Mouse (Mus musculus) midbrain, embryonic 13.5 days (tissue): Measurements from ENCODE around the gene U2af2. TPM values are rescaled to one million over a fixed set of nuclear protein-coding genes. Genes with fewer than 3 reads are reported as not detected.
"Not testable (repeated sequence)": the region's sequence is repeated elsewhere in the genome, so short reads cannot be mapped to it uniquely, and the experiment has no call there.

Experiments used
- ATAC-seq: fragments of 200-750 bp; cut with Nextera tagmentation; 2 replicates; pipeline ENCODE4 v1.8.0; 2017; ENCODE audit warnings: mild to moderate bottlenecking, moderate TSS enrichment, moderate library complexity
- H3K27ac ChIP-seq: fragments of 300-500 bp; sonication (generic); 2 replicates; pipeline ENCODE4 v1.5.1; 2015; ENCODE audit warnings: inconsistent platforms, mild to moderate bottlenecking, moderate library complexity
- H3K27me3 ChIP-seq: fragments of 300-500 bp; sonication (generic); 2 replicates; pipeline ENCODE4 v1.6.1; 2015; ENCODE audit warnings: mild to moderate bottlenecking, inconsistent platforms
- H3K36me3 ChIP-seq: fragments of 300-500 bp; sonication (generic); 2 replicates; pipeline ENCODE4 v1.6.1; 2015; ENCODE audit warnings: mild to moderate bottlenecking, inconsistent platforms
- H3K4me1 ChIP-seq: fragments of 300-500 bp; sonication (generic); replicated peaks from 2 replicates; pipeline ENCODE4 v1.6.1; 2015; ENCODE audit warnings: inconsistent platforms
- H3K4me2 ChIP-seq: fragments of 300-500 bp; sonication (generic); replicated peaks from 2 replicates; pipeline ENCODE4 v1.6.1; 2015; ENCODE audit warnings: moderate library complexity, mild to moderate bottlenecking, inconsistent platforms
- H3K4me3 ChIP-seq: fragments of 300-500 bp; sonication (generic); replicated peaks from 2 replicates; pipeline ENCODE4 v1.5.1; 2015; ENCODE audit warnings: mild to moderate bottlenecking, inconsistent platforms
- H3K9ac ChIP-seq: fragments of 300-500 bp; sonication (generic); replicated peaks from 2 replicates; pipeline ENCODE4 v1.6.1; 2015; ENCODE audit warnings: mild to moderate bottlenecking, inconsistent platforms
- H3K9me3 ChIP-seq: fragments of 300-500 bp; sonication (generic); 2 replicates; pipeline ENCODE4 v1.6.1; 2016; ENCODE audit warnings: mild to moderate bottlenecking, inconsistent platforms
- WGBS: fragments of 180-500 bp; shearing (Covaris S2); methylation state at CpG from one replicate; pipeline ENCODE4 v1.1.7; 2015; 5-methylcytosine and 5-hydroxymethylcytosine counted together
- polyA plus RNA-seq: library from polyadenylated mRNA; unstranded; fragments of >200 nt; fragmentation: Nextera tagmentation; extraction: Ambion mirVana; gene quantifications from 2 replicates; pipeline ENCODE4 v1.2.1, GENCODE M21; 2015

U2af2 gene
- polyA plus RNA-seq, result 121 and 128 TPM in 2 replicates

GRCm38 (mm10) chr7:5061774-5062359 lies at the start of gene U2af2:
TSS of gene U2af2 (plus strand) at chr7:5062143.
- Histone ChIP-seq H3K9ac (peak within 1 kb of the TSS; percentile 81), H3K4me1 (peaks cover 64% of the 10 kb centered on the region), H3K27ac (peak within 1 kb of the TSS; percentile 99), H3K27me3 (peaks cover 20% of the 10 kb centered on the region), H3K4me3 (peak within 1 kb of the TSS; percentile 65), H3K9me3 (no peaks in the 10 kb centered on the region), H3K4me2 (peak within 1 kb of the TSS; percentile 89), H3K36me3 (peaks cover 11% of the 10 kb centered on the region)
- peak; percentile 73 for ATAC-seq
- WGBS, result under 1% methylated on average over 65 of the region's 65 CpGs

GRCm38 (mm10) chr7:5012681-5013513 lies 49.0 kb upstream of the U2af2 start:
- peaks cover 56% of the 10 kb centered on the region for H3K36me3 ChIP-seq
- no peak for ATAC-seq
- H3K4me2 ChIP-seq, result peak overlapping the region; percentile 61; the same call in 1 of the 2 replicates
- H3K4me1 ChIP-seq, result peaks cover 15% of the 10 kb centered on the region
- no peaks in the 10 kb centered on the region for H3K9me3 ChIP-seq
- no peak overlapping the region for H3K4me3 ChIP-seq
- H3K27ac ChIP-seq, result no peak overlapping the region
- no peak overlapping the region for H3K9ac ChIP-seq
- no peaks in the 10 kb centered on the region for H3K27me3 ChIP-seq
- WGBS, result 89% methylated on average over 27 of the region's 27 CpGs

- H3K27me3 ChIP-seq, result no peaks in the 10 kb centered on the region
- H3K4me3 ChIP-seq, result peak within 1 kb of the TSS; percentile 71
- peak within 1 kb of the TSS; percentile 61 for H3K4me2 ChIP-seq
- peak; percentile 82 for ATAC-seq
- H3K4me1 ChIP-seq, result peaks cover 16% of the 10 kb centered on the region
- WGBS, result under 1% methylated on average over 42 of the region's 42 CpGs
- peak within 1 kb of the TSS; percentile 83 for H3K9ac ChIP-seq
- H3K27ac ChIP-seq, result peak within 1 kb of the TSS; percentile 98
- no peaks in the 10 kb centered on the region for H3K9me3 ChIP-seq
- peaks cover 42% of the 10 kb centered on the region for H3K36me3 ChIP-seq
Measured at GRCm38 (mm10) chr7:5014251-5015117, 47.5 kb upstream of the U2af2 start, which contains the start of the genes Zfp524 and Fiz1. TSS of gene Zfp524 (plus strand) at chr7:5014415. TSS of gene Fiz1 (minus strand) at chr7:5014697.

DNA sequence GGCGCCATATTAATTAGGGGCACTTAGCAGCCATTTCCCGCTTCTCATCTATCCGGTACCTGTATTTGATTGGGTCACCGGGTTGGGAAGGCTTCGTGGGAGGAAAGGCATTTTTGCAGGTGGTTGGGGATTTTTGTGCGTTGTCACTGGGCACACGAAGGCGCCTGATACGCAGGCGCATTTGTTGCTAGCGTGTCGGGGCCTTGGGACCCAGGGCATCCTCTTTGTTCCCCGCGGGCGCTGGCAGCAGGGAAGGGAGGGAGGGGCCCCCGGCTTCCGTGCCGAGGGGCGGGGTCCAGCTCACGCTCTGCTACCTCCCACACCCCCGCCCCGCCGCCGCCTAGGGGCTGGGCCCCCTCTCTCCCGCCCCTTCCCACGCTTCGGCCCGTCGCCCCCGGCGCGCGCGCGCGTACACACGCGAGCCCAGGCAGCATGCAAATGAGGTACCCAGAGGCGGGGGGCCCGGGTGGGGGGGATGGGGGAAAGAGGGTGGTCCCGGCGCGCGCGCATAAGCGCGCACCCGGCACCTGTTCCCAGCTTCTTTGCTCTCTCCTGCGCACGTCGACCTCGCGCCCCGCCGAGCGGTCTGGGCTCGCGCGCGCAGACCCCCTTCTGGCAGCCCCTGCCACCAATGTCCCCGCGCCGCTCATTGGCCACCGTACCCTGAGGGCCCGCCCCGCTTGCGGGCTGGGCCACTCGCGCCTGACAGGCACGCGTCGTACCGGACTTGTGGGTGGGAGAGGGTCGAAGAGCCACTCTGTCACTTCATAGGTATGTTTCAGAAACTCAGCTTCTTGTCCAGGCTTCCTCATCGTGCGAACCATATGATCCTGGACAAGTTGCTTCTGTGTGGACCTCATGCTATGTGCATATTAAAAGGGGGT lies 46.6 kb upstream of the U2af2 start, which contains the start of gene Gm44973:
Gm44973 (plus strand) TSS at position 379 of the 884 bp plus-strand sequence.
- H3K36me3 ChIP-seq, result peaks cover 33% of the 10 kb centered on the region
- peak within 1 kb of the TSS; percentile 83 for H3K9ac ChIP-seq
- peaks cover 18% of the 10 kb centered on the region for H3K4me1 ChIP-seq
- peak within 1 kb of the TSS; percentile 61 for H3K4me2 ChIP-seq
- H3K27ac ChIP-seq, result peak within 1 kb of the TSS; percentile 98
- H3K4me3 ChIP-seq, result peak within 1 kb of the TSS; percentile 71
- WGBS, result under 1% methylated on average over 48 of the region's 76 CpGs
- no peaks in the 10 kb centered on the region for H3K9me3 ChIP-seq
- no peaks in the 10 kb centered on the region for H3K27me3 ChIP-seq
- ATAC-seq, result peak; percentile 86

DNA sequence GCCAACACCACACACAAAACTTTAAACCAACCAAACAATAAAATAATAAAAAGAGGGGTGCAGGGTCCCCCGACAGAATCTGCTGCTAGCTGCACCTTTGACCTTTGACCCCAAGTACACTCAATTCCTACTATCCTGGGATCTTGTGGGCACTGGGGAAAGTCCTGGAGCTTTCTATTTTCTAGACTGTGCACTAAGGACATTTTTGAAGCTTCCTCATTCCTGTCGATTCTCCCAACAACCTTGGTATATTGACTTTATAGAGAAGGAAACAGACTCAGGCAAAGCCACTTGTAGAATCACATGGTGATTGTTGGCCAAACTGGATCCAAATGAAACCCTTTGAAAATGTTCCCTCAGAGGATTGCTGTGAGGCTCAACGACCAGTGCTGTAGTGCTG lies 45.9 kb upstream of the U2af2 start:
- H3K36me3 ChIP-seq, result peaks cover 26% of the 10 kb centered on the region
- peak overlapping the region; percentile 67 for H3K9ac ChIP-seq
- peaks cover 22% of the 10 kb centered on the region for H3K4me1 ChIP-seq
- peak overlapping the region; percentile 71 for H3K4me3 ChIP-seq
- H3K4me2 ChIP-seq, result peak overlapping the region; percentile 61
- H3K27ac ChIP-seq, result peak overlapping the region; percentile 98
- H3K27me3 ChIP-seq, result no peaks in the 10 kb centered on the region
- no peak for ATAC-seq
- WGBS, result 63% methylated on average over 3 of the region's 3 CpGs
- H3K9me3 ChIP-seq, result no peaks in the 10 kb centered on the region

GRCm38 (mm10) chr7:5016920-5017319 lies 45.0 kb upstream of the U2af2 start:
- Histone ChIP-seq H3K4me1 (peaks cover 29% of the 10 kb centered on the region), H3K27ac (no peak overlapping the region), H3K4me3 (no peak overlapping the region), H3K36me3 (peaks cover 18% of the 10 kb centered on the region), H3K9me3 (no peaks in the 10 kb centered on the region), H3K9ac (no peak overlapping the region), H3K27me3 (no peaks in the 10 kb centered on the region), H3K4me2 (no peak overlapping the region)
- 96% methylated on average over 2 of the region's 2 CpGs for WGBS
- no peak for ATAC-seq

DNA sequence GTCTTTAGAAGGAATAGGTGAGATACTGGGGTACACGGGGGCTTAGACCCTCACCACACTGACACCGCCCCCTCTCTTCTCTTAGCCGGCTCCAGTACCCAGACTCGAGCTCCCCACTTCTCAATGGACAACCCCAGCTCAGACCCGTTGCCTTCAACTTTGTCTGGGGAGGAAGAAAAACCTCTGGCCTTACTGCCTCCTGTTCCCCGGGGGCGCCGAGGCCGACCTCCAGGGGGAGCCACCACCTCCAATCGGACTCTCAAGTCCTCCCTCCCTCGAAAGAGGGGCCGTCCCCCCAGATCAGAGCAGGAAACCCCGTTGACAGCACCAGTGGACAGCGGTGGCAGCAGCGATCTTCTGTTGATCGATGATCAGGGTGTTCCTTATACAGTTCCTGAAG lies 44.6 kb upstream of the U2af2 start:
- Histone ChIP-seq H3K27me3 (no peaks in the 10 kb centered on the region), H3K36me3 (peaks cover 18% of the 10 kb centered on the region), H3K4me1 (peaks cover 32% of the 10 kb centered on the region), H3K4me2 (no peak overlapping the region), H3K9ac (no peak overlapping the region), H3K9me3 (no peaks in the 10 kb centered on the region), H3K27ac (no peak overlapping the region), H3K4me3 (no peak overlapping the region)
- WGBS, result 88% methylated on average over 16 of the region's 16 CpGs
- ATAC-seq, result no peak

DNA sequence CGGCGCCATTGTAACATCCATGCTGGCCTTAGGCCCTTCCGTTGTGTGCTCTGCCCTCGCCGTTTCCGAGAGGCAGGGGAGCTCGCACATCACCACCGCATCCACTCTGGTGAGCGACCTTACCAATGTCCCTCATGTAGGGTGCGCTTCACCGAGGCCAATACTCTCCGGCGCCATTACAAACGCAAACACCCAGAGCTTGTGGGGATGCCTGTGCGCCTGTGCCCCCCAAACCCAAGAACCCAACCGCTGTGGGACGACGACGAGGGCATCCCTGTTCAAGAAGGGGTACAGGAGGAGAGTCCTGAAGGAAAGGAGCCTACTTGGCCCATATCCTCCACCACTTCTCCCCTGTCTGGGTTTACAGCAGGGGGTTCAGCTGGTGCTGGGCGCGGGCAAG lies 44.0 kb upstream of the U2af2 start:
- WGBS, result 97% methylated on average over 21 of the region's 21 CpGs
- H3K9ac ChIP-seq, result no peak overlapping the region
- no peak overlapping the region for H3K4me3 ChIP-seq
- peaks cover 32% of the 10 kb centered on the region for H3K4me1 ChIP-seq
- no peaks in the 10 kb centered on the region for H3K9me3 ChIP-seq
- no peaks in the 10 kb centered on the region for H3K27me3 ChIP-seq
- no peak for ATAC-seq
- H3K4me2 ChIP-seq, result no peak overlapping the region
- peaks cover 16% of the 10 kb centered on the region for H3K36me3 ChIP-seq
- H3K27ac ChIP-seq, result no peak overlapping the region

- H3K27ac ChIP-seq, result peak overlapping the region; percentile 94
- ATAC-seq, result 0 out of 2 replicates have a peak, but pooled peaks have one; percentile 0
- peak overlapping the region; percentile 91 for H3K4me2 ChIP-seq
- H3K4me1 ChIP-seq, result peaks cover 23% of the 10 kb centered on the region
- peaks cover 27% of the 10 kb centered on the region for H3K36me3 ChIP-seq
- H3K9me3 ChIP-seq, H3K9ac ChIP-seq, H3K27me3 ChIP-seq: not testable (repeated sequence)
- WGBS, result 27% methylated on average over 8 of the region's 8 CpGs
- peak overlapping the region; percentile 87 for H3K4me3 ChIP-seq
Measured at GRCm38 (mm10) chr7:5019576-5019975, 42.4 kb upstream of the U2af2 start.

DNA sequence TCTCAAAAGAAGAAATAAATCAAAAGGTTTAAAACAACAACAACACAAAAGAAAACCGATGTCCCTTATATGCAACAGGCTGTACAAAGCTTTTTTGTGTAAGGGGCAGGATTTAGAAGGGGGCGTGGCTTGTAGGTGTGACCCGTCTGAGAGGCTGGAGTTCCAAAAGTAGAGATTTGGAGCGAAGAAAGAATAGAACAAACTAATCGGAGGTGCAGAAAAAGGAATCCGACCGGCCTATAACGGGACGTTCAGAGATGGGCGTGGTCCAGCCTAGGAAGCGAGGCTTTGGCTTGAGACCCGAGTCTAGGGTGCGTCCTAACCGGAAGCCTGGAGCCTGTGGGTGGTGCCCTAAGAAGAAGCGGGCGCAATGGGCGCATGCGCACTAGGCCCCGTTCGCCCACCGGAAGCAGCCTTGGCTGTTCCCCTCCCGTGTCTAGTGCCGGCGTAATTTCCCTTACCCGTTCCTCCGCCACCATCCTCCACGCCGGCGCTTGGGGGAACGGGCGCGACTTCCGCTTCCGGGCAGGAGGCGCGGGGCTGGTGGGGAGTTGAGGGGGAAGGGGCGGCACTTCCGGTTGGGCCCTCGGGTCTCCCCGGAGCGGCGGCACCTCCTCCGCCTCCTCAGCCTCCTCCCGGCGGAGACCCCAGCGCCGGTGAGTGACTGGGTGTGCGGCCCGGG lies 41.8 kb upstream of the U2af2 start, which contains the start of the genes Zfp865 and Ccdc106:
Zfp865 (plus strand) TSS at position 377 of the 682 bp plus-strand sequence.
Ccdc106 (plus strand) TSS at position 554 of the 682 bp plus-strand sequence.
- no peaks in the 10 kb centered on the region for H3K27me3 ChIP-seq
- no peaks in the 10 kb centered on the region for H3K9me3 ChIP-seq
- H3K4me3 ChIP-seq, result peak within 1 kb of the TSS; percentile 87
- H3K27ac ChIP-seq, result peak within 1 kb of the TSS; percentile 94
- H3K4me1 ChIP-seq, result peaks cover 23% of the 10 kb centered on the region
- peak within 1 kb of the TSS; percentile 91 for H3K4me2 ChIP-seq
- peak within 1 kb of the TSS; percentile 97 for H3K9ac ChIP-seq
- H3K36me3 ChIP-seq, result peaks cover 32% of the 10 kb centered on the region
- 1% methylated on average over 48 of the region's 49 CpGs for WGBS
- peak; percentile 92 for ATAC-seq
